Mouse (Mus musculus) thymus, adult 2 months (tissue): Measurements from ENCODE around the gene Map7d3. TPM values are rescaled to one million over a fixed set of nuclear protein-coding genes. Genes with fewer than 3 reads are reported as not detected.

Source experiments
- DNase-seq: peaks from one replicate; pipeline ENCODE4 v3.0.0; 2021
- H3K27ac ChIP-seq: fragments of 200-500 bp; 2 replicates; pipeline ENCODE4 v1.5.1; 2012; ENCODE audit warnings: low read length, control low read depth; ENCODE audit not compliant: control insufficient read depth, insufficient read depth
- H3K27me3 ChIP-seq: fragments of 200-500 bp; 2 replicates; pipeline ENCODE4 v1.6.1; 2012; ENCODE audit warnings: mild to moderate bottlenecking, low read length, moderate library complexity, mixed read lengths; ENCODE audit not compliant: control insufficient read depth, insufficient read depth
- H3K36me3 ChIP-seq: fragments of 200-500 bp; 2 replicates; pipeline ENCODE4 v1.6.1; 2012; ENCODE audit warnings: mild to moderate bottlenecking, low read length, moderate library complexity; ENCODE audit not compliant: control insufficient read depth, insufficient read depth
- H3K4me1 ChIP-seq: fragments of 200-500 bp; replicated peaks from 2 replicates; pipeline ENCODE4 v1.6.1; 2012; ENCODE audit warnings: low read length; ENCODE audit not compliant: control insufficient read depth, insufficient read depth
- H3K4me3 ChIP-seq: fragments of 200-500 bp; 2 replicates; pipeline ENCODE4 v1.5.1; 2012; ENCODE audit warnings: mild to moderate bottlenecking, low read length, control low read depth, moderate library complexity; ENCODE audit not compliant: control insufficient read depth, insufficient read depth
- CTCF ChIP-seq: fragments of 200-500 bp; IDR thresholded peaks from 2 replicates; pipeline ENCODE4 v1.5.1; 2012; ENCODE audit warnings: mild to moderate bottlenecking, control low read depth, low read length, moderate library complexity, borderline replicate concordance; ENCODE audit not compliant: control insufficient read depth, poor library complexity, insufficient read depth; ENCODE audit errors: extremely low read depth
- POLR2A ChIP-seq: fragments of 200-500 bp; IDR thresholded peaks from 2 replicates; pipeline ENCODE4 v1.6.1; 2012; ENCODE audit warnings: mild to moderate bottlenecking, low read length, control low read depth, moderate library complexity; ENCODE audit not compliant: control insufficient read depth, poor library complexity, insufficient read depth; ENCODE audit errors: extremely low read depth
- WGBS: fragments of 180-500 bp; shearing (Covaris S2); methylation state at CpG from one replicate; pipeline ENCODE4 v1.1.7; 2018; 5-methylcytosine and 5-hydroxymethylcytosine counted together
- polyA plus RNA-seq: library from polyadenylated mRNA; depleted of rRNA; stranded (reverse); fragments of >200 nt; gene quantifications from 2 replicates; pipeline ENCODE4 v1.2.3, GENCODE M21; 2012; rRNA removed

Gene Map7d3
- polyA plus RNA-seq: 0.08 TPM in 1 of 2 replicates, not detected in the other

DNA sequence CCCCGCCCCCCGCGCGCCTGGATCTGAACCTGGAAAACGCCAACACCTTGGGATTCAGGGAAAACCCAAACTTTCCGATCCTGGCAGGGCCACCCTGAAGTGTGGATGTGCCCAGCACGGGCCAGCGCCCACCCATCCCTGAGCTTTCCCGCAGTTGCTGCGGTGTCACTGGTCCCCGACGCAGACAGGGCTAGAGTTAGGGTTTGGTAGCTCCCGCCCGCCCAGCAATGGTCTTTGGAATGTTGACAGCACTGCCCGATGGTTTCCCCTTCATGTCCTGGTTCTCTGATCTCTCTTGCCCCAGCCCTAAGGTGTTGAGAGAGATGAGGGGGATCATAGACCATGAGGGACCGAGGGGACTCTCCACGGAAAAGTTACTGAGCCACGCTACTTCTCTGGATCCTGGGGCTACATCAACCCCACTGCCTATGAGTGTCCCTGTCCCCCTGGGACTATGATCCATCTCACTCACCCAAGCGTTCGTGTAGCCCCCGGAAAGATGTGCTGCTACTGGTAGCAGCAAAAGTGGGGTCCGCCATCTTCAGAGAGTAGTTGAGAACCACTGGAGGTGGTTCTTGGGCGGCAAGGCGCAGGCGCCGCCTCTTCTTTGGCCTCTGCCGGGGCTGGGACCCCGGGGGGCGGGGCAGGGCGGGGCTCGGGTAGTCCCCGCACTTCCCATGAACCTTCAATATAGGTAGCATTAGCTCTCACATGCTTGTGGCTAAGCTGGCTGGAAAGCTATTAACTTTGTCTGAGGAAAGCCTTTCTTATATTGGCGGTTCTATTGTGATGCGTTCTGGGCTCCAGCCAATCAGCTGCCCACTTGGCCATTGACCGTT lies at the start of gene Map7d3:
Map7d3 (minus strand) TSS at position 562 of the 839 bp plus-strand sequence.
- 4% methylated on average over 34 of the region's 35 CpGs for WGBS
- H3K27me3 ChIP-seq: no peaks in the 10 kb centered on the region
- peaks cover 5% of the 10 kb centered on the region; the same call in 1 of the 2 replicates for H3K4me1 ChIP-seq
- peak; percentile 5 for DNase-seq
- peak within 1 kb of the TSS; percentile 51 for H3K4me3 ChIP-seq
- no peaks in the 10 kb centered on the region for H3K36me3 ChIP-seq
- no peak within 1 kb of the TSS for H3K27ac ChIP-seq
- TF ChIP-seq CTCF (no peak), POLR2A (no peak)

DNA sequence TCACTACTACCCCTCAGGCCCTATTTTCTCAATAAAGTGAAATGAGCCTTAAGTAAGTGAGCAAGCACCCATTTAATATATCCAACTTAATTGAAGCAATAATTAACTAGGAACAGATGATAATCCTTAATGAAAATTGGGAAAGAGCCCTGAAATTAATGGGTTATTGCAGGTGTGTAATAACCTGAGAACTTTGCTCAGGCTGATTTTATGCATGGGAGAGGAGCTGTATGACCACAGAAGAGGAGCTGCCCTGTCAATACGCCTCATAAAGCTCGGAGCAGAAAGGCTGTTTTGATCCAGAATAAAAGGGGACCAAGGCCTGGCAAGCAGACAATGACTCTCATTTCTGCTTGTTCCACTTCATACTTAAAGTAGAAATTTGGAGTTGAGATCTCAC lies 47.7 kb upstream of the Map7d3 start, which contains the start of gene Adgrg4:
Adgrg4 (plus strand) TSS at position 301 of the 400 bp plus-strand sequence.
- no peak for DNase-seq
- Histone ChIP-seq H3K4me3 (no peak within 1 kb of the TSS), H3K4me1 (no peaks in the 10 kb centered on the region), H3K27ac (no peak within 1 kb of the TSS), H3K27me3 (no peaks in the 10 kb centered on the region), H3K36me3 (no peaks in the 10 kb centered on the region)
- TF ChIP-seq CTCF (no peak), POLR2A (no peak)
- WGBS: 100% methylated on average over 2 of the region's 2 CpGs

DNA sequence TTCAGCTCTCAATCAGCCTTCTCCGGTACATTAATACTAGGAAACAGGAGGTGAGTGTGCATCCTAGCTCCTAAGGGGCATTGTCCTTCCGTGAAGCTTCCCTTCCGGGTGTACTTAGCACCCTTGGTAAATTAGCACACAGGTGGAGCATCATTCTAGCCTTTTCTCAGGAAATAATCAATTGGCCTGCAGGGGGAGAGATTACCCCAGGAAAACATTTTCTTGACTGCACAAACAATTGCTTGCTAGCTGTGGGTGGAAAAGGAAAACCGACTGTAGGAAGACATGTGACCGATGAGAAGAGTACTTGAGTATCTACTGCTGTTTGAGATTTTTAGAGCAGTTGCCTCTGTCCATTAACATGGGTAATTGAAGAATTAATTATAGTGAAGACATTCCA lies 19.1 kb upstream of the Map7d3 start:
- no peaks in the 10 kb centered on the region for H3K36me3 ChIP-seq
- no peak overlapping the region for H3K27ac ChIP-seq
- H3K4me1 ChIP-seq: no peaks in the 10 kb centered on the region
- no peaks in the 10 kb centered on the region for H3K27me3 ChIP-seq
- no peak for DNase-seq
- no peak overlapping the region for H3K4me3 ChIP-seq
- TF ChIP-seq POLR2A (no peak), CTCF (no peak)
- 75% methylated on average over 5 of the region's 5 CpGs for WGBS

DNA sequence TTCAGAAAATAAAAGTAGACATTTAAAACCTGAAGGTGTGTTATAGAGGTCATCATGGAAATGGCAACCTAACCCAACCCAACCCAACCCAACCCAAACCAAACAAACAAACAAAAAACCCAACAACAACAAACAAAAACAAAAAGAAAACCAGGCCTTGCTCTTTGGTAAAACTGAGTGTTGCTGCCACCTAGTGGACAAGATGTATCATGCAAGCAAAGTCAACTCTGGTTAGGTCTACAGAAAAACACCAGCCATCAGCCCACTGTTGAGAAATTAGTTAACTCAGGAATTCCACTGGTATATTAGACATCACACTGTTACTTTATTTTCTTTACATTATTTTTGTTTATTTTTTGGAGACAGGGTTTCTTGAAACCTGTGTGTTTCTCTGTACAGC lies 17.2 kb upstream of the Map7d3 start:
- Histone ChIP-seq H3K27me3 (no peaks in the 10 kb centered on the region), H3K4me3 (no peak overlapping the region), H3K27ac (no peak overlapping the region), H3K4me1 (no peaks in the 10 kb centered on the region), H3K36me3 (no peaks in the 10 kb centered on the region)
- no peak for DNase-seq
- TF ChIP-seq CTCF (no peak), POLR2A (no peak)

DNA sequence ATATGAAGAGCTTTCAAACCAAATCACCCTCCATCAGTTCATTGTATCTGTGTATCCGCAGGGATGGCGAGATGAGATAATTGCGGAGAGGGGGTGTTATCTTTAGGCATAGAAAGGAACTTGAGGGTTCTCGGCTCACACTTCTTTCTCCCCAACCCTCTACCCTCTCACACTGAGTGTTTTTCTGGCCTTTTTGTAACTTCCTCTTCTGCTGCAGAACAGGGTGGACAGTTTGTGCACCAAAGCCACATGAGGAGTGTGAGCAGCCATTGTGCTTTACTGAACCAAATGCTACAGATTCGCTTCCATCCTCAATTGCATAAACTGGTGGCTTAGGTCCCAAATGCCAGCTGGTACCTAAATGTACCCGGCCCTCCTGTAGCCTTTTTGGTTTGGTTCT lies 13.7 kb upstream of the Map7d3 start:
- Histone ChIP-seq H3K4me1 (no peaks in the 10 kb centered on the region), H3K27me3 (no peaks in the 10 kb centered on the region), H3K4me3 (no peak overlapping the region), H3K36me3 (no peaks in the 10 kb centered on the region), H3K27ac (no peak overlapping the region)
- TF ChIP-seq CTCF (no peak), POLR2A (no peak)
- no peak for DNase-seq
- WGBS: 47% methylated on average over 6 of the region's 6 CpGs

DNA sequence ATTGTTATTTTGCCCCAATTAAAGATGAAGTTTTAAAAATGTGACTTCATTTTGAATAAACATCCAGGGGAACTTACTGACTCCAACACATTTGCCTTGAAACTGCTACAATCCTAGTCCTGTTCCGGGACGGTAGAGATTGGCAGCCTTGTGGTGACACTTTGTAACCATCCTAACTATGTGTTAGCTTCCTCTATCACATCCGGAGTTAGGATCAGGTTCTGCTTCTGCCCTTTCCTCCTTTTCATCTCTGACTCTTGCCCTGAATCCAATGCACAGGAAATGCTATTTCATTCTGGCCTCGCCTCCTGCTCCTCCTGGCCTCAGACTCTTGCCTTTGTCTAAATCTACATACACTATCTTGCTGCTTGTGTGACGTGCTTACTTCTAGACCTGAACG lies 5.4 kb upstream of the Map7d3 start:
- no peak overlapping the region for H3K27ac ChIP-seq
- no peak for DNase-seq

More for the DNA sequence above, 5.4 kb upstream of the Map7d3 start:
- Histone ChIP-seq H3K36me3 (no peaks in the 10 kb centered on the region), H3K27me3 (no peaks in the 10 kb centered on the region), H3K4me3 (no peak overlapping the region), H3K4me1 (no peaks in the 10 kb centered on the region)
- TF ChIP-seq CTCF (no peak), POLR2A (no peak)
- WGBS: 33% methylated on average over 6 of the region's 6 CpGs
